14 mouse cellular contexts compared by ENCODE assay signal in the genomic region with DNA sequence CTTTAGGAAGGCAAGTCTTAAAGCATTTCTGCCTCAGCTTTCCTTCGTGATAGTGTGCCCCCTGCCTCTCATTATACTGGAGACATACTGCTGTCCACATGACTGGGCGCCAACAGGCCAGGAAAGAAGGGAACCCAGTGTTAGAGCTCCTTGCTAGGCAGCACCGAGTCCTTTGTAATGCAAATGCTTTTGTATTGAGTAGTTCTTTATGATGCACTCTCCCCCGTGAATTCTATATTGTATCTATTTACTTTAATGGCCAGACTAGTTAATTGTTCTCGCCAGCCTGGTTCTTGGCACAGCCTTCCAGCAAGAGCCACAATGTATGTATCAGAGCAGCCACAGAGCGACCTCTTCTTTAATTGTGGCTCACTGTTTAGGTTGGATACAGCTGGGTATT. TPM values are rescaled to one million over a fixed set of nuclear protein-coding genes. Genes with fewer than 3 reads are reported as not detected.
DNase-seq lines count a peak whose midpoint lies in the region; ATAC-seq and TF ChIP-seq lines count a peak whose summit lies in the region.
"Had no signal": no experiment of that assay in that cellular context is flagged by ENCODE, and none has a peak within 500 bp of the region (broad histone marks: within the 10 kb centered on the region; RNA-seq: fewer than 3 reads in every experiment).

No protein-coding gene starts in this region.

- peaks cover 10% of the 10 kb centered on the region for H3K4me1 ChIP-seq in kidney, adult 2 months (ENCODE audit: control insufficient read depth, insufficient read depth, low read length)
- H3K4me1 ChIP-seq in forebrain, embryonic 14.5 days (ENCODE audit: control insufficient read depth, insufficient read depth, low read length): peaks cover 16% of the 10 kb centered on the region
- peaks cover 23% of the 10 kb centered on the region for H3K4me1 ChIP-seq in neural tube, embryonic 15.5 days
- H3K4me1 ChIP-seq: kidney, embryonic 15.5 days; lung, embryonic 15.5 days had no signal

- no peak overlapping the region for H3K9ac ChIP-seq in forebrain, embryonic 14.5 days (ENCODE audit: low read length)
- no peak overlapping the region for H3K9ac ChIP-seq in neural tube, embryonic 15.5 days (replicated peaks)
- H3K9ac ChIP-seq: kidney, embryonic 15.5 days; lung, embryonic 15.5 days had no signal

- H3K9me3 ChIP-seq in forebrain, embryonic 14.5 days (replicated peaks; ENCODE audit: control insufficient read depth, low read length): no peaks in the 10 kb centered on the region
- no peaks in the 10 kb centered on the region for H3K9me3 ChIP-seq in neural tube, embryonic 15.5 days (replicated peaks)
- H3K9me3 ChIP-seq: kidney, embryonic 15.5 days; lung, embryonic 15.5 days had no signal

- H3K36me3 ChIP-seq in kidney, adult 2 months (ENCODE audit: control insufficient read depth, insufficient read depth, low read length): no peaks in the 10 kb centered on the region
- H3K36me3 ChIP-seq in forebrain, embryonic 14.5 days (ENCODE audit: control insufficient read depth, insufficient read depth, low read length): peaks cover 6% of the 10 kb centered on the region; the same call in 1 of the 2 replicates
- H3K36me3 ChIP-seq in neural tube, embryonic 15.5 days: peaks cover 16% of the 10 kb centered on the region
- H3K36me3 ChIP-seq: lung, embryonic 15.5 days had no signal

- ATAC-seq in forebrain, embryonic 14.5 days: peak; percentile 86
- ATAC-seq in neural tube, embryonic 15.5 days (ENCODE audit: low FRiP score): no peak; the same call in 1 of the 2 replicates
- ATAC-seq: activated CD4-positive, CD25-positive, alpha-beta regulatory T cell, adult 4 months had no signal

- DNase-seq in kidney, adult 18-20 months: peak; percentile 1
- no peak for DNase-seq in kidney, adult 2 months
- peak; percentile 77 for DNase-seq in forebrain, embryonic 14.5 days (ENCODE audit: low spot score)
- peak; percentile 68 for DNase-seq in mesoderm, embryonic 11.5 days (ENCODE audit: low read depth, low spot score)
- DNase-seq in cerebellum, adult 9-10 months: no peak
- no peak for DNase-seq in adrenal gland, postnatal 25 days
- no peak for DNase-seq in thymus, postnatal 0 days (ENCODE audit: low spot score)
- DNase-seq: cerebellum, postnatal 14 days; heart, postnatal 10 days had no signal

- TF ChIP-seq CTCF in kidney, adult 2 months (conservative IDR thresholded peaks at IDR 0.05; ENCODE audit: insufficient read depth, insufficient read length, low read depth, low read length): no peak

- 69% methylated on average over 6 of the region's 6 CpGs for WGBS in kidney, adult 2 months
- 2% methylated on average over 6 of the region's 6 CpGs for WGBS in forebrain, embryonic 14.5 days
- WGBS in neural tube, embryonic 15.5 days: 8% methylated on average over 6 of the region's 6 CpGs

- H3K27me3 ChIP-seq in kidney, adult 2 months (replicated peaks; ENCODE audit: control insufficient read depth, insufficient read depth, low read length): no peaks in the 10 kb centered on the region
- no peaks in the 10 kb centered on the region for H3K27me3 ChIP-seq in forebrain, embryonic 14.5 days (replicated peaks; ENCODE audit: control insufficient read depth, insufficient read depth, low read length)
- no peaks in the 10 kb centered on the region for H3K27me3 ChIP-seq in neural tube, embryonic 15.5 days (replicated peaks)
- H3K27me3 ChIP-seq: kidney, embryonic 15.5 days; lung, embryonic 15.5 days had no signal

- no peak overlapping the region for H3K27ac ChIP-seq in kidney, adult 2 months (ENCODE audit: insufficient read depth, low read depth, low read length)
- peak overlapping the region; percentile 15; the same call in 1 of the 2 replicates for H3K27ac ChIP-seq in forebrain, embryonic 14.5 days (ENCODE audit: low read depth, low read length)
- H3K27ac ChIP-seq in neural tube, embryonic 15.5 days (replicated peaks): peak overlapping the region; percentile 71
- H3K27ac ChIP-seq: kidney, embryonic 15.5 days; lung, embryonic 15.5 days; stomach, postnatal 0 days had no signal

- TF ChIP-seq POLR2A in kidney, adult 2 months (IDR thresholded peaks at IDR 0.05; ENCODE audit: low read depth, low read length): no peak

- no peak overlapping the region for H3K4me3 ChIP-seq in kidney, adult 2 months (ENCODE audit: insufficient read depth, low read depth, low read length)
- H3K4me3 ChIP-seq in forebrain, embryonic 14.5 days (ENCODE audit: low read depth, low read length): no peak overlapping the region
- H3K4me3 ChIP-seq in neural tube, embryonic 15.5 days (replicated peaks): no peak overlapping the region
- H3K4me3 ChIP-seq: kidney, embryonic 15.5 days; lung, embryonic 15.5 days had no signal

- no peak overlapping the region for H3K4me2 ChIP-seq in forebrain, embryonic 14.5 days (ENCODE audit: low read length)
- H3K4me2 ChIP-seq in neural tube, embryonic 15.5 days: peak overlapping the region; percentile 13; the same call in 1 of the 2 replicates
- H3K4me2 ChIP-seq: kidney, embryonic 15.5 days; lung, embryonic 15.5 days had no signal

RNA-seq across cellular contexts. Expression of gene March8, which starts 59.8 kb away (rescaled TPM):
- 112 and 126 TPM in 2 replicates for polyA plus RNA-seq in kidney, adult 2 months (2012; rRNA removed)
- 47.0 and 49.0 TPM in 2 replicates for polyA plus RNA-seq in forebrain, embryonic 14.5 days (2014; fragmentation: Nextera tagmentation; extraction: Ambion mirVana)
- polyA plus RNA-seq in neural tube, embryonic 15.5 days (2015; fragmentation: Nextera tagmentation; extraction: Ambion mirVana): 47.7 and 56.0 TPM in 2 replicates
- total RNA-seq in adrenal gland, postnatal 25 days (2021): 65.2 and 78.1 TPM in 2 replicates
- polyA plus RNA-seq in thymus, postnatal 0 days (2015; fragmentation: Nextera tagmentation; extraction: Ambion mirVana): 5.7 and 6.6 TPM in 2 replicates

Comparison
In these comparisons a context has a peak if more than half of its experiments do, and no peak if none do; other contexts are left out.
1. DNase-seq: peak in kidney, adult 18-20 months (single experiment), forebrain, embryonic 14.5 days (single experiment) and mesoderm, embryonic 11.5 days (single experiment); none in kidney, adult 2 months (single experiment), cerebellum, adult 9-10 months (single experiment), adrenal gland, postnatal 25 days (single experiment) and thymus, postnatal 0 days (single experiment).